18 mouse cellular contexts compared by ENCODE assay signal in the genomic region with DNA sequence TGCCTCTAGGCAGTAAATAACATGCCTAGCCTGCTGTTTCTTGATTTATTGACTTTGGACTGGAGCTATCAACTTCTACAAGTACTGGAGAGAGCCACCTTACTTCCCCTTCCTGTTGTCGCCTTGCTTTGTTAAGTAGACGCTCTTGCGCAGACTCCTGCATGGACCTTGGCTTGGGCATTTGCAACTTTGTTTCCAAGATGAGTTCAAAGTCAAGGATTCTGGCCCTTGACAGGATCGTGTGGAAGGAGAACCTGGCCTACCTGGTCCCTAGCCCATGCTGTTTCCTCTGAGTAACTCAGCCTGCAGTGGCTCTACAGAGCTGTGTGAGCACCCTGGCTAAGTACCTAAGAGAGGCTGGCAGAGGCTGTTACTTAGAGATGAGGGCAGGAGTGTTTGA. TPM values are rescaled to one million over a fixed set of nuclear protein-coding genes. Genes with fewer than 3 reads are reported as not detected.
DNase-seq lines count a peak whose midpoint lies in the region; ATAC-seq and TF ChIP-seq lines count a peak whose summit lies in the region.
"Had no signal": no experiment of that assay in that cellular context is flagged by ENCODE, and none has a peak within 500 bp of the region (broad histone marks: within the 10 kb centered on the region; RNA-seq: fewer than 3 reads in every experiment).

No protein-coding gene starts in this region.

- H3K36me3 ChIP-seq in intestine, postnatal 0 days (ENCODE audit: control insufficient read depth, insufficient read depth) = no peaks in the 10 kb centered on the region
- H3K36me3 ChIP-seq in liver, embryonic 15.5 days (replicated peaks) = no peaks in the 10 kb centered on the region
- H3K36me3 ChIP-seq in forebrain, embryonic 12.5 days (replicated peaks) = no peaks in the 10 kb centered on the region
- H3K36me3 ChIP-seq in midbrain, embryonic 15.5 days (replicated peaks) = no peaks in the 10 kb centered on the region
- H3K36me3 ChIP-seq: embryonic facial prominence, embryonic 12.5 days; midbrain, embryonic 10.5 days; neural tube, embryonic 12.5 days; stomach, embryonic 15.5 days had no signal

- TF ChIP-seq CTCF in intestine, postnatal 0 days (IDR thresholded peaks at IDR 0.05; ENCODE audit: low read depth) = no peak

- DNase-seq in kidney, adult 18-20 months = peak; percentile 60
- DNase-seq in kidney, postnatal 4 days = no peak
- no peak for DNase-seq in right cerebral cortex, postnatal 4 days
- DNase-seq: cerebellum, adult 11-12 months; heart, adult 11 months; right cerebral cortex, postnatal 14 days had no signal

- H3K27me3 ChIP-seq in intestine, postnatal 0 days (replicated peaks; ENCODE audit: control insufficient read depth, insufficient read depth, low read length) = no peaks in the 10 kb centered on the region
- H3K27me3 ChIP-seq in liver, embryonic 15.5 days = no peaks in the 10 kb centered on the region
- no peaks in the 10 kb centered on the region for H3K27me3 ChIP-seq in forebrain, embryonic 12.5 days
- no peaks in the 10 kb centered on the region for H3K27me3 ChIP-seq in midbrain, embryonic 15.5 days (replicated peaks)
- H3K27me3 ChIP-seq: embryonic facial prominence, embryonic 12.5 days; forebrain, embryonic 13.5 days; neural tube, embryonic 12.5 days; stomach, embryonic 15.5 days had no signal

- H3K9ac ChIP-seq in intestine, postnatal 0 days (ENCODE audit: low read depth, low read length) = no peak overlapping the region
- H3K9ac ChIP-seq in liver, embryonic 15.5 days = no peak overlapping the region
- no peak overlapping the region for H3K9ac ChIP-seq in forebrain, embryonic 12.5 days
- H3K9ac ChIP-seq in midbrain, embryonic 15.5 days = no peak overlapping the region
- H3K9ac ChIP-seq: embryonic facial prominence, embryonic 12.5 days; forebrain, embryonic 13.5 days; neural tube, embryonic 12.5 days; stomach, embryonic 15.5 days had no signal

- WGBS in intestine, postnatal 0 days = 27% methylated on average over 4 of the region's 4 CpGs
- WGBS in liver, embryonic 15.5 days (ENCODE audit: insufficient replicate concordance) = 23% methylated on average over 4 of the region's 4 CpGs
- WGBS in forebrain, embryonic 12.5 days = 88% methylated on average over 4 of the region's 4 CpGs
- WGBS in midbrain, embryonic 15.5 days = 91% methylated on average over 4 of the region's 4 CpGs

- ATAC-seq in intestine, postnatal 0 days = peak; percentile 90
- ATAC-seq in liver, embryonic 15.5 days (ENCODE audit: insufficient read depth) = no peak
- ATAC-seq in megakaryocyte-erythroid progenitor cell, adult 5-6 weeks (replicated peaks; ENCODE audit: low FRiP score, low TSS enrichment, poor library complexity, severe bottlenecking) = peak; percentile 5; the same call in 1 of the 2 replicates
- no peak for ATAC-seq in forebrain, embryonic 12.5 days (ENCODE audit: low FRiP score)
- no peak for ATAC-seq in midbrain, embryonic 15.5 days (replicated peaks)
- ATAC-seq: inflammation-experienced regulatory T-cells, adult 6 months had no signal

- H3K4me1 ChIP-seq in intestine, postnatal 0 days (replicated peaks; ENCODE audit: control insufficient read depth, insufficient read depth, low read length) = 0 out of 2 replicates have a peak, but pooled peaks cover 7% of the 10 kb centered on the region
- peaks cover 88% of the 10 kb centered on the region for H3K4me1 ChIP-seq in liver, embryonic 15.5 days (replicated peaks)
- H3K4me1 ChIP-seq in forebrain, embryonic 12.5 days = no peaks in the 10 kb centered on the region
- no peaks in the 10 kb centered on the region for H3K4me1 ChIP-seq in midbrain, embryonic 15.5 days
- H3K4me1 ChIP-seq: embryonic facial prominence, embryonic 12.5 days; midbrain, embryonic 10.5 days; neural tube, embryonic 12.5 days had no signal

- peak overlapping the region; percentile 78 for H3K27ac ChIP-seq in intestine, postnatal 0 days (ENCODE audit: low read depth, low read length)
- peak overlapping the region; percentile 95 for H3K27ac ChIP-seq in liver, embryonic 15.5 days (replicated peaks)
- no peak overlapping the region; the same call in 1 of the 2 replicates for H3K27ac ChIP-seq in forebrain, embryonic 12.5 days
- no peak overlapping the region for H3K27ac ChIP-seq in midbrain, embryonic 15.5 days
- H3K27ac ChIP-seq: embryonic facial prominence, embryonic 12.5 days; forebrain, embryonic 13.5 days; midbrain, embryonic 10.5 days; neural tube, embryonic 12.5 days; stomach, embryonic 15.5 days had no signal

- H3K4me3 ChIP-seq in intestine, postnatal 0 days (ENCODE audit: low read depth, low read length) = no peak overlapping the region
- no peak overlapping the region for H3K4me3 ChIP-seq in liver, embryonic 15.5 days (replicated peaks)
- H3K4me3 ChIP-seq in forebrain, embryonic 12.5 days (replicated peaks) = no peak overlapping the region
- H3K4me3 ChIP-seq in midbrain, embryonic 15.5 days = no peak overlapping the region
- H3K4me3 ChIP-seq: embryonic facial prominence, embryonic 12.5 days; forebrain, embryonic 13.5 days; midbrain, embryonic 10.5 days; neural tube, embryonic 12.5 days; stomach, embryonic 15.5 days had no signal

- no peaks in the 10 kb centered on the region for H3K9me3 ChIP-seq in intestine, postnatal 0 days (ENCODE audit: control insufficient read depth)
- H3K9me3 ChIP-seq in liver, embryonic 15.5 days (replicated peaks) = no peaks in the 10 kb centered on the region
- no peaks in the 10 kb centered on the region for H3K9me3 ChIP-seq in forebrain, embryonic 12.5 days
- no peaks in the 10 kb centered on the region for H3K9me3 ChIP-seq in midbrain, embryonic 15.5 days
- H3K9me3 ChIP-seq: embryonic facial prominence, embryonic 12.5 days; forebrain, embryonic 13.5 days; midbrain, embryonic 10.5 days; neural tube, embryonic 12.5 days; stomach, embryonic 15.5 days had no signal

- H3K4me2 ChIP-seq in intestine, postnatal 0 days (replicated peaks; ENCODE audit: low read depth) = 0 out of 2 replicates have a peak overlapping the region, but pooled peaks have one; percentile 4
- no peak overlapping the region for H3K4me2 ChIP-seq in liver, embryonic 15.5 days
- no peak overlapping the region for H3K4me2 ChIP-seq in forebrain, embryonic 12.5 days
- H3K4me2 ChIP-seq in midbrain, embryonic 15.5 days = no peak overlapping the region
- H3K4me2 ChIP-seq: embryonic facial prominence, embryonic 12.5 days; forebrain, embryonic 13.5 days; neural tube, embryonic 12.5 days; stomach, embryonic 15.5 days had no signal

RNA-seq across cellular contexts. Expression of a gene that starts 7.5 kb away (rescaled TPM):
- 22.3 and 22.7 TPM in 2 replicates for polyA plus RNA-seq in intestine, postnatal 0 days (2015; fragmentation: Nextera tagmentation; extraction: Ambion mirVana)
- polyA plus RNA-seq in liver, embryonic 15.5 days (2015; fragmentation: Nextera tagmentation; extraction: Ambion mirVana) = 45.2 and 46.1 TPM in 2 replicates
- 150 and 156 TPM in 2 replicates for total RNA-seq in megakaryocyte-erythroid progenitor cell, adult 5-6 weeks (2014; fragmentation: Nextera tagmentation)
- total RNA-seq in megakaryocyte-erythroid progenitor cell, adult 5-6 weeks (2017) = 85.4 and 123 TPM in 2 replicates
- polyA plus RNA-seq in forebrain, embryonic 12.5 days (2016; fragmentation: Nextera tagmentation; extraction: Ambion mirVana) = 180 and 222 TPM in 2 replicates
- polyA plus RNA-seq in midbrain, embryonic 15.5 days (2015; fragmentation: Nextera tagmentation; extraction: Ambion mirVana) = 147 and 156 TPM in 2 replicates

RNA-seq across cellular contexts. Expression of a gene that starts 43.6 kb away (rescaled TPM):
- polyA plus RNA-seq in intestine, postnatal 0 days (2015; fragmentation: Nextera tagmentation; extraction: Ambion mirVana) = 1.3 and 1.5 TPM in 2 replicates
- 0.25 TPM in 2 replicates for polyA plus RNA-seq in liver, embryonic 15.5 days (2015; fragmentation: Nextera tagmentation; extraction: Ambion mirVana)
- total RNA-seq in megakaryocyte-erythroid progenitor cell, adult 5-6 weeks (2014; fragmentation: Nextera tagmentation) = 0.69 and 1.4 TPM in 2 replicates
- 0.30 and 1.8 TPM in 2 replicates for total RNA-seq in megakaryocyte-erythroid progenitor cell, adult 5-6 weeks (2017)
- not detected in 2 replicates for polyA plus RNA-seq in forebrain, embryonic 12.5 days (2016; fragmentation: Nextera tagmentation; extraction: Ambion mirVana)
- 0.05 TPM in 1 of 2 replicates, not detected in the other for polyA plus RNA-seq in midbrain, embryonic 15.5 days (2015; fragmentation: Nextera tagmentation; extraction: Ambion mirVana)
- total RNA-seq: left cerebral cortex, postnatal 10 days had no signal

RNA-seq across cellular contexts. Expression of a gene that starts 49.2 kb away (rescaled TPM):
- polyA plus RNA-seq in intestine, postnatal 0 days (2015; fragmentation: Nextera tagmentation; extraction: Ambion mirVana) = 7.2 and 7.7 TPM in 2 replicates
- 2.3 TPM in 2 replicates for polyA plus RNA-seq in liver, embryonic 15.5 days (2015; fragmentation: Nextera tagmentation; extraction: Ambion mirVana)
- not detected in 2 replicates for total RNA-seq in megakaryocyte-erythroid progenitor cell, adult 5-6 weeks (2014; fragmentation: Nextera tagmentation)
- total RNA-seq in megakaryocyte-erythroid progenitor cell, adult 5-6 weeks (2017) = 0.85 and 1.1 TPM in 2 replicates
- 11.8 and 15.9 TPM in 2 replicates for polyA plus RNA-seq in forebrain, embryonic 12.5 days (2016; fragmentation: Nextera tagmentation; extraction: Ambion mirVana)
- polyA plus RNA-seq in midbrain, embryonic 15.5 days (2015; fragmentation: Nextera tagmentation; extraction: Ambion mirVana) = 4.9 and 6.0 TPM in 2 replicates

RNA-seq across cellular contexts. Expression of a gene that starts 50.4 kb away (rescaled TPM):
- 4.2 and 4.7 TPM in 2 replicates for polyA plus RNA-seq in intestine, postnatal 0 days (2015; fragmentation: Nextera tagmentation; extraction: Ambion mirVana)
- 8.3 and 9.3 TPM in 2 replicates for polyA plus RNA-seq in liver, embryonic 15.5 days (2015; fragmentation: Nextera tagmentation; extraction: Ambion mirVana)
- total RNA-seq in megakaryocyte-erythroid progenitor cell, adult 5-6 weeks (2014; fragmentation: Nextera tagmentation) = 30.9 and 44.1 TPM in 2 replicates
- total RNA-seq in megakaryocyte-erythroid progenitor cell, adult 5-6 weeks (2017) = 20.4 and 46.4 TPM in 2 replicates
- polyA plus RNA-seq in forebrain, embryonic 12.5 days (2016; fragmentation: Nextera tagmentation; extraction: Ambion mirVana) = 1.7 and 2.4 TPM in 2 replicates
- polyA plus RNA-seq in midbrain, embryonic 15.5 days (2015; fragmentation: Nextera tagmentation; extraction: Ambion mirVana) = 0.88 and 1.3 TPM in 2 replicates

Comparison
In these comparisons a context has a peak if more than half of its experiments do, and no peak if none do; other contexts are left out.
1. ATAC-seq: peak in intestine, postnatal 0 days (single experiment) and megakaryocyte-erythroid progenitor cell, adult 5-6 weeks (single experiment); none in liver, embryonic 15.5 days (single experiment), forebrain, embryonic 12.5 days (single experiment) and midbrain, embryonic 15.5 days (single experiment).
2. H3K27ac ChIP-seq: peak in intestine, postnatal 0 days (single experiment) and liver, embryonic 15.5 days (single experiment); none in forebrain, embryonic 12.5 days (single experiment) and midbrain, embryonic 15.5 days (single experiment).